Mouse (Mus musculus): Measurements from ENCODE around the gene Pced1b. TPM values are rescaled to one million over a fixed set of nuclear protein-coding genes. Genes with fewer than 3 reads are reported as not detected.

Pced1b gene
- polyA plus RNA-seq, 1 experiment from 2014 or later, result 6.0 TPM

- H3K27me3 ChIP-seq (ENCODE audit: insufficient read depth, low read length), result no peaks in the 10 kb centered on the region
- H3K9ac ChIP-seq (replicated peaks; ENCODE audit: low read length), result peak overlapping the region; percentile 50
- H3K36me3 ChIP-seq (ENCODE audit: insufficient read depth, low read length), result no peaks in the 10 kb centered on the region
- no peak for ATAC-seq (ENCODE audit: low FRiP score, low TSS enrichment)
- WGBS, result 11% methylated on average over 24 of the region's 25 CpGs
- H3K9me3 ChIP-seq (ENCODE audit: low read length), result no peaks in the 10 kb centered on the region
- H3K4me1 ChIP-seq (ENCODE audit: insufficient read depth, low read length), result peaks cover 31% of the 10 kb centered on the region
- H3K4me3 ChIP-seq (ENCODE audit: low read length), result 0 out of 2 replicates have a peak overlapping the region, but pooled peaks have one; percentile 9
- H3K4me2 ChIP-seq (replicated peaks; ENCODE audit: low read depth, low read length), result peak overlapping the region; percentile 45
- H3K27ac ChIP-seq (ENCODE audit: low read length), result peak overlapping the region; percentile 8; the same call in 1 of the 2 replicates
Measured at GRCm38 (mm10) chr15:97373203-97374084, 126.5 kb downstream of the Pced1b start.

- Histone ChIP-seq H3K27ac (ENCODE audit: low read length) (peak overlapping the region; percentile 8; the same call in 1 of the 2 replicates), H3K27me3 (ENCODE audit: insufficient read depth, low read length) (no peaks in the 10 kb centered on the region), H3K4me3 (ENCODE audit: low read length) (0 out of 2 replicates have a peak overlapping the region, but pooled peaks have one; percentile 9), H3K36me3 (ENCODE audit: insufficient read depth, low read length) (no peaks in the 10 kb centered on the region), H3K4me1 (ENCODE audit: insufficient read depth, low read length) (peaks cover 31% of the 10 kb centered on the region), H3K4me2 (replicated peaks; ENCODE audit: low read depth, low read length) (peak overlapping the region; percentile 45), H3K9me3 (ENCODE audit: low read length) (no peaks in the 10 kb centered on the region), H3K9ac (replicated peaks; ENCODE audit: low read length) (peak overlapping the region; percentile 50; the same call in 1 of the 2 replicates)
- WGBS, result 64% methylated on average over 8 of the region's 8 CpGs
- no peak for ATAC-seq (ENCODE audit: low FRiP score, low TSS enrichment)
Measured at GRCm38 (mm10) chr15:97374085-97374844, 127.4 kb downstream of the Pced1b start.

GRCm38 (mm10) chr15:97374845-97375720 is 128.2 kb downstream of the Pced1b start:
- WGBS, result 87% methylated on average over 15 of the region's 15 CpGs
- H3K9ac ChIP-seq (replicated peaks; ENCODE audit: low read length), result no peak overlapping the region
- H3K4me2 ChIP-seq (replicated peaks; ENCODE audit: low read depth, low read length), result no peak overlapping the region
- no peak for ATAC-seq (ENCODE audit: low FRiP score, low TSS enrichment)
- H3K4me1 ChIP-seq (ENCODE audit: insufficient read depth, low read length), result peaks cover 31% of the 10 kb centered on the region
- H3K36me3 ChIP-seq (ENCODE audit: insufficient read depth, low read length), result no peaks in the 10 kb centered on the region
- no peak overlapping the region for H3K27ac ChIP-seq (ENCODE audit: low read length)
- H3K27me3 ChIP-seq (ENCODE audit: insufficient read depth, low read length), result no peaks in the 10 kb centered on the region
- no peaks in the 10 kb centered on the region for H3K9me3 ChIP-seq (ENCODE audit: low read length)
- H3K4me3 ChIP-seq (ENCODE audit: low read length), result no peak overlapping the region

GRCm38 (mm10) chr15:97376081-97376742 is 129.3 kb downstream of the Pced1b start:
- Histone ChIP-seq H3K4me1 (ENCODE audit: insufficient read depth, low read length) (peaks cover 33% of the 10 kb centered on the region), H3K9me3 (ENCODE audit: low read length) (no peaks in the 10 kb centered on the region), H3K4me2 (replicated peaks; ENCODE audit: low read depth, low read length) (peak overlapping the region; percentile 46; the same call in 1 of the 2 replicates), H3K4me3 (ENCODE audit: low read length) (no peak overlapping the region), H3K36me3 (ENCODE audit: insufficient read depth, low read length) (no peaks in the 10 kb centered on the region), H3K27ac (ENCODE audit: low read length) (0 out of 2 replicates have a peak overlapping the region, but pooled peaks have one; percentile 29), H3K27me3 (ENCODE audit: insufficient read depth, low read length) (no peaks in the 10 kb centered on the region), H3K9ac (replicated peaks; ENCODE audit: low read length) (peak overlapping the region; percentile 44; the same call in 1 of the 2 replicates)
- peak; percentile 7; the same call in 1 of the 2 replicates for ATAC-seq (ENCODE audit: low FRiP score, low TSS enrichment)
- WGBS, result 30% methylated on average over 7 of the region's 7 CpGs

GRCm38 (mm10) chr15:97376792-97377222 is 129.9 kb downstream of the Pced1b start:
- H3K9me3 ChIP-seq (ENCODE audit: low read length), result no peaks in the 10 kb centered on the region
- H3K9ac ChIP-seq (replicated peaks; ENCODE audit: low read length), result peak overlapping the region; percentile 44
- H3K36me3 ChIP-seq (ENCODE audit: insufficient read depth, low read length), result no peaks in the 10 kb centered on the region
- peaks cover 33% of the 10 kb centered on the region for H3K4me1 ChIP-seq (ENCODE audit: insufficient read depth, low read length)
- H3K27ac ChIP-seq (ENCODE audit: low read length), result 0 out of 2 replicates have a peak overlapping the region, but pooled peaks have one; percentile 29
- ATAC-seq (ENCODE audit: low FRiP score, low TSS enrichment), result peak; percentile 39
- peak overlapping the region; percentile 46 for H3K4me2 ChIP-seq (replicated peaks; ENCODE audit: low read depth, low read length)
- H3K27me3 ChIP-seq (ENCODE audit: insufficient read depth, low read length), result no peaks in the 10 kb centered on the region
- 10% methylated on average over 19 of the region's 19 CpGs for WGBS
- H3K4me3 ChIP-seq (ENCODE audit: low read length), result peak overlapping the region; percentile 16

- ATAC-seq (ENCODE audit: low FRiP score, low TSS enrichment), result no peak
- Histone ChIP-seq H3K4me1 (ENCODE audit: insufficient read depth, low read length) (peaks cover 30% of the 10 kb centered on the region), H3K27me3 (ENCODE audit: insufficient read depth, low read length) (no peaks in the 10 kb centered on the region), H3K36me3 (ENCODE audit: insufficient read depth, low read length) (no peaks in the 10 kb centered on the region), H3K27ac (ENCODE audit: low read length) (no peak overlapping the region), H3K4me3 (ENCODE audit: low read length) (no peak overlapping the region), H3K4me2 (replicated peaks; ENCODE audit: low read depth, low read length) (no peak overlapping the region), H3K9ac (replicated peaks; ENCODE audit: low read length) (no peak overlapping the region), H3K9me3 (ENCODE audit: low read length) (no peaks in the 10 kb centered on the region)
- 84% methylated on average over 4 of the region's 4 CpGs for WGBS
Measured at GRCm38 (mm10) chr15:97378061-97378460, 131.2 kb downstream of the Pced1b start.

- no peak for ATAC-seq (ENCODE audit: low FRiP score, low TSS enrichment)
- Histone ChIP-seq H3K4me2 (replicated peaks; ENCODE audit: low read depth, low read length) (no peak overlapping the region), H3K27me3 (ENCODE audit: insufficient read depth, low read length) (no peaks in the 10 kb centered on the region), H3K36me3 (ENCODE audit: insufficient read depth, low read length) (no peaks in the 10 kb centered on the region), H3K4me1 (ENCODE audit: insufficient read depth, low read length) (peaks cover 20% of the 10 kb centered on the region), H3K9ac (replicated peaks; ENCODE audit: low read length) (no peak overlapping the region), H3K27ac (ENCODE audit: low read length) (no peak overlapping the region), H3K9me3 (ENCODE audit: low read length) (no peaks in the 10 kb centered on the region), H3K4me3 (ENCODE audit: low read length) (no peak overlapping the region)
- WGBS, result 78% methylated on average over 11 of the region's 12 CpGs
Measured at GRCm38 (mm10) chr15:97379489-97380304, 132.8 kb downstream of the Pced1b start.

- H3K4me2 ChIP-seq (replicated peaks; ENCODE audit: low read depth, low read length), result no peak overlapping the region
- H3K36me3 ChIP-seq (ENCODE audit: insufficient read depth, low read length), result no peaks in the 10 kb centered on the region
- H3K4me3 ChIP-seq (ENCODE audit: low read length), result no peak overlapping the region
- H3K27me3 ChIP-seq (ENCODE audit: insufficient read depth, low read length), result no peaks in the 10 kb centered on the region
- no peak overlapping the region for H3K9ac ChIP-seq (replicated peaks; ENCODE audit: low read length)
- ATAC-seq (ENCODE audit: low FRiP score, low TSS enrichment), result no peak
- H3K4me1 ChIP-seq (ENCODE audit: insufficient read depth, low read length), result peaks cover 3% of the 10 kb centered on the region; the same call in 1 of the 2 replicates
- H3K9me3 ChIP-seq (ENCODE audit: low read length), result no peaks in the 10 kb centered on the region
- WGBS, result 91% methylated on average over 3 of the region's 3 CpGs
- no peak overlapping the region for H3K27ac ChIP-seq (ENCODE audit: low read length)
Measured at GRCm38 (mm10) chr15:97382567-97382966, 135.7 kb downstream of the Pced1b start.

All from kidney, embryonic 16.5 days (tissue).